Mouse (Mus musculus) kidney, adult 2 months (tissue): ENCODE results near the gene Cd80. TPM values are rescaled to one million over a fixed set of nuclear protein-coding genes. Genes with fewer than 3 reads are reported as not detected.
A peak's percentile ranks its signal among the peaks of the same experiment; 100 is the strongest.

Experiments used
- DNase-seq: peaks from one replicate; pipeline ENCODE4 v3.0.0; 2021
- H3K27ac ChIP-seq: fragments of 200-500 bp; 2 replicates; pipeline ENCODE4 v1.5.1; 2012; ENCODE audit warnings: low read depth, low read length, control low read depth, inconsistent platforms; ENCODE audit not compliant: insufficient read depth
- H3K27me3 ChIP-seq: fragments of 200-500 bp; replicated peaks from 2 replicates; pipeline ENCODE4 v1.6.1; 2012; ENCODE audit warnings: mild to moderate bottlenecking, moderate library complexity, low read length, inconsistent platforms; ENCODE audit not compliant: control insufficient read depth, insufficient read depth
- H3K36me3 ChIP-seq: fragments of 200-500 bp; 2 replicates; pipeline ENCODE4 v1.6.1; 2012; ENCODE audit warnings: mild to moderate bottlenecking, moderate library complexity, low read length, inconsistent platforms; ENCODE audit not compliant: control insufficient read depth, insufficient read depth
- H3K4me1 ChIP-seq: fragments of 200-500 bp; 2 replicates; pipeline ENCODE4 v1.6.1; 2011; ENCODE audit warnings: low read length; ENCODE audit not compliant: control insufficient read depth, insufficient read depth
- H3K4me3 ChIP-seq: fragments of 200-500 bp; 2 replicates; pipeline ENCODE4 v1.5.1; 2011; ENCODE audit warnings: mild to moderate bottlenecking, low read depth, low read length, control low read depth; ENCODE audit not compliant: insufficient read depth
- CTCF ChIP-seq: fragments of 200-500 bp; conservative IDR thresholded peaks from 2 replicates; pipeline ENCODE4 v1.5.1; 2011; ENCODE audit warnings: low read depth, mild to moderate bottlenecking, control low read depth, low read length, moderate library complexity, mixed read lengths; ENCODE audit not compliant: insufficient read depth, insufficient read length
- POLR2A ChIP-seq: fragments of 200-500 bp; IDR thresholded peaks from one replicate; pipeline ENCODE4 v1.6.1; 2011; ENCODE audit warnings: low read depth, low read length, control low read depth
- WGBS: fragments of 180-500 bp; shearing (Covaris S2); methylation state at CpG from one replicate; pipeline ENCODE4 v1.1.7; 2018; 5-methylcytosine and 5-hydroxymethylcytosine counted together
- polyA plus RNA-seq: library from polyadenylated mRNA; depleted of rRNA; stranded (reverse); fragments of >200 nt; gene quantifications from 2 replicates; pipeline ENCODE4 v1.2.3, GENCODE M21; 2012; rRNA removed

Gene Cd80
- polyA plus RNA-seq, 1 experiment, result 0.23 TPM

DNA sequence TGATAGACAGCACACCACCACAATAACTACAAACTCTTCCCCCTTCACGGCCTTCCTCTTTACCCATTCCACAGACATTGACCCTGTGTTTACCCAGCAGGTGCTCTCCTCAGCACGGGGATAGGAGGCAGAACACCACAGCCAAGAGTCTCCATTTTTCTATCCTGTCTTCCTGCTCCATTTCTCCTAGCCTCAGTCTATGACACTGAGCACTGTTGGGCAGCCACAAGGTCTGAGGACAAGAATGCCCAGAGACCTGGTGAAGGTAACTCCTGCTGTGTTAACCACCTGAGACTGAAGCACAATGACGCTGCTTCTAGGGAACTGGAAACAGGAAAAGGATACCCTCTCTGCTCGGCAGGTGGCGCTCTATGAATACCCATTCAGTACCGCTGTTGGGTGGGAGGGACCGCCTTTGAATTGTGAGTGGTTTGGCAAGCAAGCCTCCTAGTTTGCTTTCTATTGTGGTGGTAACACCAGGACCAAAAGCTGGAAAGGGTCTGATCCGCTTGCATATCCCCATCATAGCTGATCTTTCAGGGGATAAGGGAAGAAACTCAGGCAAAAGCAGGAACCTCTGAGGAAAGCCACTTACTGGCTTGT, 81.3 kb downstream of the Cd80 start:
- peak; percentile 76 for DNase-seq
- no peaks in the 10 kb centered on the region for H3K36me3 ChIP-seq
- no peak overlapping the region for H3K4me3 ChIP-seq
- H3K27me3 ChIP-seq, result no peaks in the 10 kb centered on the region
- WGBS, result 42% methylated on average over 8 of the region's 8 CpGs
- peak; percentile 91 for TF ChIP-seq CTCF
- no peak for TF ChIP-seq POLR2A
- H3K27ac ChIP-seq, result no peak overlapping the region
- H3K4me1 ChIP-seq, result no peaks in the 10 kb centered on the region

DNA sequence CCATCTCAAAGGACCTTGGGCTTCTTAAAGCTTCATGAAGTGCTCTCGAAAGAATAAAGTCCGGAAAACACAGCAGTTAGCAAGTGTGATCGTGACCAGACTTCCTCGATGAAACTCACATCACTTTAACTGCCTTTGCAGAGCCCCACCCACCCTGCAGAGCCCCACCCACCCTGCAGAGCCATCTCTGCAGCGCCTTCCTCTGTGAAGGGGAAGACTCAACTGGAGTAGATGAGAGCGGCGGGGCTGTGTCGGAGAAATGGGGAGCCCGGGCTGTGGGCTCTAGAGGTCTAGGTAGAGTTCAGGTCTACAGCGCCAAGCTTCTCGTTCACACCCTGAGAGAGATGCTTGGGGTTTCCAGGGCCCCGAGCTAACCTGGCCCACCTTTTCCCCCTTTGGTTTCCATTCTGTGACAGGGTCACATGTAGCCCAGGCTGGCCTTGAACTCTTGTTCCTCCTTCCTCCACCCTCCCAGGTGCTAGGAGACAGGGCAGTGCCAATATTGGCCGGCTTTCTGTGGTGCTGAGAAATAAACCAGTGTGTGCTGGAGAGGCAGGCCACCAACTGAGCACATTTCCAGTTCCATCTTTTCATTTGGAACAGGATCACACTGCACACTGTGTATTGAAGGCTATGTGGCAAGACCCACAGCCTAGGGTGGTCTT, 83.5 kb downstream of the Cd80 start:
- TF ChIP-seq POLR2A (no peak), CTCF (no peak)
- H3K4me3 ChIP-seq, result no peak overlapping the region
- H3K4me1 ChIP-seq, result no peaks in the 10 kb centered on the region
- H3K27me3 ChIP-seq, result no peaks in the 10 kb centered on the region
- WGBS, result 87% methylated on average over 13 of the region's 13 CpGs
- DNase-seq, result no peak
- H3K27ac ChIP-seq, result no peak overlapping the region
- no peaks in the 10 kb centered on the region for H3K36me3 ChIP-seq

Other genes with a start within 250 kb of the Cd80 start
- 9.0 and 9.1 TPM in 2 replicates for gene Nr1i2, start 160.7 kb upstream of the Cd80 start, polyA plus RNA-seq
- gene Maats1, start 113.4 kb upstream of the Cd80 start, polyA plus RNA-seq, result 0.39 and 0.50 TPM in 2 replicates
- 126 and 170 TPM in 2 replicates for gene Cox17, start 108.6 kb upstream of the Cd80 start, polyA plus RNA-seq
- gene Gm21987, start 108.5 kb upstream of the Cd80 start, polyA plus RNA-seq, result not detected in 2 replicates
- 1.5 TPM in 2 replicates for gene Popdc2, start 93.4 kb upstream of the Cd80 start, polyA plus RNA-seq
- 26.8 and 27.4 TPM in 2 replicates for gene Pla1a, start 22.4 kb upstream of the Cd80 start, polyA plus RNA-seq
- gene Adprh, start 2.9 kb upstream of the Cd80 start, polyA plus RNA-seq, result 20.4 and 20.9 TPM in 2 replicates
- 15.4 and 16.5 TPM in 2 replicates for gene Timmdc1, start 67.1 kb downstream of the Cd80 start, polyA plus RNA-seq
- 23.5 and 26.2 TPM in 2 replicates for gene Poglut1, start 94.7 kb downstream of the Cd80 start, polyA plus RNA-seq
- gene Tmem39a, start 103.1 kb downstream of the Cd80 start, polyA plus RNA-seq, result 42.9 and 48.7 TPM in 2 replicates